In the genomic region with DNA sequence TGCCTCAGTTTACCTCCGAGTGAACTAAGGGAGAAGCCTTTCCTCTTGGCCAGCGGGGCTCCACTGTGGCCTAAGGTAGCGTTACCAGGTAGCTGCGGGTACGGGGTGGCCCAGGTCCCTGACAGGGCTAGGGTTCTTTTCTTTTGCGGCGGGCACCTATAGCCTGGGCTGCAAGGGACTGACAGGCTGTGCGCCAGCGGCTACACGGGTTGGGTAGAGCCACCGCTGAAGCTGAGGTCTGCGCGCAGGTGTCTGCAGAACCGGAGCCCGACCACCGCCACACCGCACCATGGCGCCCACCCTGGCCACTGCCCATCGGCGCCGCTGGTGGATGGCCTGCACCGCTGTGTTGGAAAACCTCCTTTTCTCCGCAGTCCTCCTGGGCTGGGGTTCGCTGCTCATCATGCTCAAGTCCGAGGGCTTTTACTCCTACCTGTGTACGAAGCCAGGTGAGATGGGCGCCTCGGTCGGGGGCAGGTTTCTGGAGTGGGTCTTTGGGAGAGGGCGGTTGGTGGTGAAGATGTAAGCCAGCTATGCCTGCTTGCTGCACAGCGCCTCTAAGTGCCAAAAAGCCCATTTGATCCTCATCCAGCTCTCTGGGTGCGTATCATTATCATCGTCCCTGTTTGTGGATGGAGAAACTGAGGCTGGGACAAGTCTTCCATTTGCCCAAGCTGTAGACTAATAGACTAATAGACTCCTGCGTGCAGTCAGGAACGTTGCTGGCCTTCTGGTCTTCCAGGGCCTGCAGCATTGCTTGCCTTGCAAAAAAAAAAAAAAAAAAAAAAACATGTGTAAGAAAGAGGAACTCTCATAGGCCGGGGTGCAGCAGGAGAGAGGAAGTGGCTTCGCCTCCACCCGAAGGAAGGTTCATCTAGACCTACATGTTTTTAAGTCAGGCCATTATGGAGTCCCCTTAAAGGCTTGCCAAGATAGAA, we compare ENCODE assay signal across 8 mouse cellular contexts. TPM values are rescaled to one million over a fixed set of nuclear protein-coding genes. Genes with fewer than 3 reads are reported as not detected.
DNase-seq lines count a peak whose midpoint lies in the region; ATAC-seq and TF ChIP-seq lines count a peak whose summit lies in the region.

No protein-coding gene starts in this region.

- ATAC-seq in embryonic facial prominence, embryonic 11.5 days (replicated peaks; ENCODE audit: insufficient number of reproducible peaks, low FRiP score, low TSS enrichment, low read depth), result 0 out of 2 replicates have a peak, but pooled peaks have one; percentile 15
- peak; percentile 42 for ATAC-seq in inflammation-experienced regulatory T-cells, adult 6 months

- peak; percentile 57 to 61 for DNase-seq in heart, adult 2 months
- no peak for DNase-seq in heart, postnatal 36 days
- DNase-seq in embryonic facial prominence, embryonic 11.5 days (ENCODE audit: low spot score), result no peak
- DNase-seq in lung, postnatal 10 days, result peak; percentile 42
- DNase-seq in skeletal muscle tissue, adult 2 months (ENCODE audit: low read depth, low spot score), result peak; percentile 61
- DNase-seq in MN1 (ENCODE audit: low spot score), result no peak

- H3K4me1 ChIP-seq in heart, adult 2 months (ENCODE audit: control insufficient read depth, insufficient read depth, low read length), result peaks cover 13% of the 10 kb centered on the region
- H3K4me1 ChIP-seq in ES-Bruce4 (ENCODE audit: control insufficient read depth, insufficient read depth, low read length), result peaks cover 2% of the 10 kb centered on the region
- no peaks in the 10 kb centered on the region; the same call in 1 of the 2 replicates for H3K4me1 ChIP-seq in embryonic facial prominence, embryonic 11.5 days (ENCODE audit: control insufficient read depth, insufficient read depth, low read length)

- H3K27me3 ChIP-seq in heart, adult 2 months (ENCODE audit: control insufficient read depth, insufficient read depth, low read length), result no peaks in the 10 kb centered on the region
- no peaks in the 10 kb centered on the region for H3K27me3 ChIP-seq in ES-Bruce4 (ENCODE audit: control insufficient read depth, insufficient read depth, low read length, poor library complexity, severe bottlenecking)
- no peaks in the 10 kb centered on the region for H3K27me3 ChIP-seq in embryonic facial prominence, embryonic 11.5 days (ENCODE audit: control insufficient read depth, insufficient read depth, low read length)

- 16% methylated on average over 38 of the region's 38 CpGs for WGBS in heart, adult 2 months
- WGBS in embryonic facial prominence, embryonic 11.5 days, result 16% methylated on average over 36 of the region's 38 CpGs

- TF ChIP-seq POLR2A in heart, adult 2 months (IDR thresholded peaks at IDR 0.05; ENCODE audit: insufficient read depth, low read depth, low read length), result peak; percentile 47; the same call in 1 of the 2 replicates
- TF ChIP-seq POLR2A in ES-Bruce4 (IDR thresholded peaks at IDR 0.05; ENCODE audit: insufficient read depth, low read length), result no peak

- H3K9me3 ChIP-seq in ES-Bruce4 (replicated peaks; ENCODE audit: control insufficient read depth, insufficient read depth, low read length, poor library complexity, severe bottlenecking), result no peaks in the 10 kb centered on the region
- H3K9me3 ChIP-seq in embryonic facial prominence, embryonic 11.5 days (replicated peaks; ENCODE audit: control insufficient read depth, low read length), result no peaks in the 10 kb centered on the region

- peak overlapping the region; percentile 97 for H3K4me2 ChIP-seq in embryonic facial prominence, embryonic 11.5 days (ENCODE audit: low read depth, low read length)

- TF ChIP-seq EP300 in heart, adult 2 months (IDR thresholded peaks at IDR 0.05; ENCODE audit: insufficient read depth, low read depth, low read length), result 0 out of 2 replicates have a peak, but pooled peaks have one; percentile 16
- TF ChIP-seq EP300 in ES-Bruce4 (IDR thresholded peaks at IDR 0.05; ENCODE audit: insufficient read depth, low read depth, low read length), result no peak

- intact Hi-C loops in heart, adult 2 months (cut with DNase I), result loop anchor here (2.0 kb wide), 1 partner anchor 14 kb away; no protein-coding TSS in a partner anchor
- intact Hi-C loops in heart, postnatal 36 days (cut with DNase I), result no loop called here

- no peaks in the 10 kb centered on the region for H3K36me3 ChIP-seq in heart, adult 2 months (ENCODE audit: control insufficient read depth, insufficient read depth, low read length)
- no peaks in the 10 kb centered on the region for H3K36me3 ChIP-seq in ES-Bruce4 (ENCODE audit: control insufficient read depth, insufficient read depth, low read length, poor library complexity, severe bottlenecking)
- no peaks in the 10 kb centered on the region for H3K36me3 ChIP-seq in embryonic facial prominence, embryonic 11.5 days (replicated peaks; ENCODE audit: control insufficient read depth, insufficient read depth, low read depth, low read length)

- H3K79me2 ChIP-seq in heart, adult 2 months (replicated peaks; ENCODE audit: control insufficient read depth, insufficient read depth, low read length), result no peaks in the 10 kb centered on the region

- H3K4me3 ChIP-seq in heart, adult 2 months, result peak overlapping the region; percentile 68
- peak overlapping the region; percentile 77 for H3K4me3 ChIP-seq in ES-Bruce4 (ENCODE audit: low read depth, low read length)
- H3K4me3 ChIP-seq in embryonic facial prominence, embryonic 11.5 days (ENCODE audit: low read depth, low read length), result peak overlapping the region; percentile 68

- peak overlapping the region; percentile 88 for H3K27ac ChIP-seq in heart, adult 2 months
- H3K27ac ChIP-seq in ES-Bruce4 (ENCODE audit: insufficient read depth, low read length), result no peak overlapping the region
- H3K27ac ChIP-seq in embryonic facial prominence, embryonic 11.5 days (replicated peaks; ENCODE audit: low read depth, low read length), result no peak overlapping the region

- no peak for TF ChIP-seq CTCF in heart, adult 2 months (IDR thresholded peaks at IDR 0.05)
- no peak for TF ChIP-seq CTCF in ES-Bruce4 (IDR thresholded peaks at IDR 0.05; ENCODE audit: low read depth, low read length)

- H3K9ac ChIP-seq in heart, adult 2 months (ENCODE audit: low read depth, low read length), result peak overlapping the region; percentile 76
- peak overlapping the region; percentile 70 for H3K9ac ChIP-seq in ES-Bruce4 (ENCODE audit: low read depth, poor library complexity, severe bottlenecking)
- peak overlapping the region; percentile 46 for H3K9ac ChIP-seq in embryonic facial prominence, embryonic 11.5 days (replicated peaks; ENCODE audit: low read length)

RNA-seq across cellular contexts. Expression of gene Slc43a2, which starts 1.1 kb away (rescaled TPM):
- total RNA-seq in heart, adult 2 months (2021), result 10 to 100 TPM; 13.7 to 14.6 TPM
- polyA plus RNA-seq in heart, adult 2 months (2012; rRNA removed), result 13.1 and 13.6 TPM in 2 replicates
- total RNA-seq in heart, postnatal 36 days (2021), result 10 to 100 TPM; 17.7 to 22.2 TPM
- 11.3 and 17.5 TPM in 2 replicates for polyA plus RNA-seq in ES-Bruce4 (2011; ENCODE audit: insufficient read depth, insufficient read length, low read depth, missing spikeins)
- 2.6 and 3.2 TPM in 2 replicates for polyA plus RNA-seq in embryonic facial prominence, embryonic 11.5 days (2014; fragmentation: Nextera tagmentation; extraction: Ambion mirVana)
- 10 to 100 TPM; 20.1 to 22.4 (median 21.6) TPM for polyA plus RNA-seq in inflammation-experienced regulatory T-cells, adult 6 months (2017; shearing (Covaris generic))

RNA-seq across cellular contexts. Expression of gene Scarf1, which starts 19.3 kb away (rescaled TPM):
- 1 to 10 TPM; 7.6 to 8.5 TPM for total RNA-seq in heart, adult 2 months (2021)
- 18.1 and 21.6 TPM in 2 replicates for polyA plus RNA-seq in heart, adult 2 months (2012; rRNA removed)
- 10 to 100 TPM in 1 of 2 experiments, 1 to 10 TPM in 1; 9.1 to 10.3 TPM for total RNA-seq in heart, postnatal 36 days (2021)
- 0.76 and 1.0 TPM in 2 replicates for polyA plus RNA-seq in ES-Bruce4 (2011; ENCODE audit: insufficient read depth, insufficient read length, low read depth, missing spikeins)
- 2.7 and 3.3 TPM in 2 replicates for polyA plus RNA-seq in embryonic facial prominence, embryonic 11.5 days (2014; fragmentation: Nextera tagmentation; extraction: Ambion mirVana)
- polyA plus RNA-seq in inflammation-experienced regulatory T-cells, adult 6 months (2017; shearing (Covaris generic)), result under 1 TPM; 0.18 to 0.93 (median 0.28) TPM

RNA-seq across cellular contexts. Expression of gene Rilp, which starts 22.7 kb away (rescaled TPM):
- 10 to 100 TPM; 40.5 to 48.8 TPM for total RNA-seq in heart, adult 2 months (2021)
- 39.2 and 62.0 TPM in 2 replicates for polyA plus RNA-seq in heart, adult 2 months (2012; rRNA removed)
- 10 to 100 TPM; 51.4 to 52.3 TPM for total RNA-seq in heart, postnatal 36 days (2021)
- polyA plus RNA-seq in ES-Bruce4 (2011; ENCODE audit: insufficient read depth, insufficient read length, low read depth, missing spikeins), result not detected in 2 replicates
- 0.18 and 0.27 TPM in 2 replicates for polyA plus RNA-seq in embryonic facial prominence, embryonic 11.5 days (2014; fragmentation: Nextera tagmentation; extraction: Ambion mirVana)
- polyA plus RNA-seq in inflammation-experienced regulatory T-cells, adult 6 months (2017; shearing (Covaris generic)), result not detected

RNA-seq across cellular contexts. Expression of gene Prpf8, which starts 46.0 kb away (rescaled TPM):
- total RNA-seq in heart, adult 2 months (2021), result 10 to 100 TPM; 84.4 to 93.2 TPM
- 49.0 and 86.5 TPM in 2 replicates for polyA plus RNA-seq in heart, adult 2 months (2012; rRNA removed)
- 10 to 100 TPM; 82.9 to 92.8 TPM for total RNA-seq in heart, postnatal 36 days (2021)
- 210 and 212 TPM in 2 replicates for polyA plus RNA-seq in ES-Bruce4 (2011; ENCODE audit: insufficient read depth, insufficient read length, low read depth, missing spikeins)
- polyA plus RNA-seq in embryonic facial prominence, embryonic 11.5 days (2014; fragmentation: Nextera tagmentation; extraction: Ambion mirVana), result 102 and 103 TPM in 2 replicates
- 10 to 100 TPM; 37.6 to 48.7 (median 43.8) TPM for polyA plus RNA-seq in inflammation-experienced regulatory T-cells, adult 6 months (2017; shearing (Covaris generic))

RNA-seq across cellular contexts. Expression of gene Pitpna, which starts 55.3 kb away (rescaled TPM):
- total RNA-seq in heart, adult 2 months (2021), result 10 to 100 TPM; 96.6 to 99.1 TPM
- polyA plus RNA-seq in heart, adult 2 months (2012; rRNA removed), result 57.2 and 95.9 TPM in 2 replicates
- 100 to 1,000 TPM; 103 to 112 TPM for total RNA-seq in heart, postnatal 36 days (2021)
- polyA plus RNA-seq in ES-Bruce4 (2011; ENCODE audit: insufficient read depth, insufficient read length, low read depth, missing spikeins), result 70.5 and 71.4 TPM in 2 replicates
- polyA plus RNA-seq in embryonic facial prominence, embryonic 11.5 days (2014; fragmentation: Nextera tagmentation; extraction: Ambion mirVana), result 83.0 and 84.2 TPM in 2 replicates
- 10 to 100 TPM; 30.5 to 50.5 (median 40.2) TPM for polyA plus RNA-seq in inflammation-experienced regulatory T-cells, adult 6 months (2017; shearing (Covaris generic))

Comparison
In these comparisons a context has a peak if more than half of its experiments do, and no peak if none do; other contexts are left out.
1. DNase-seq: peak in heart, adult 2 months (2 of 2), lung, postnatal 10 days (single experiment) and skeletal muscle tissue, adult 2 months (single experiment); none in heart, postnatal 36 days (0 of 2), embryonic facial prominence, embryonic 11.5 days (single experiment) and MN1 (single experiment).
2. RNA of gene Rilp, which starts 22.7 kb away (polyA plus RNA-seq): 39.2 to 62.0 TPM in heart, adult 2 months; 0.18 to 0.27 TPM in embryonic facial prominence, embryonic 11.5 days, not detected in ES-Bruce4 and not detected in inflammation-experienced regulatory T-cells, adult 6 months; every median in the first group is over 10 times any median in the second.
3. Peak in every context shown above with its lines, with median percentiles within 50 percentile points of each other: H3K4me3 ChIP-seq and H3K9ac ChIP-seq.